Mouse (Mus musculus): ENCODE measurements at regions not wholly inside any gene's neighbourhood (a gene's known extent, or its start where the extent isn't known, plus 50 kb on each side); places are given as distances from the start of the nearest gene placed in this dataset.

DNA sequence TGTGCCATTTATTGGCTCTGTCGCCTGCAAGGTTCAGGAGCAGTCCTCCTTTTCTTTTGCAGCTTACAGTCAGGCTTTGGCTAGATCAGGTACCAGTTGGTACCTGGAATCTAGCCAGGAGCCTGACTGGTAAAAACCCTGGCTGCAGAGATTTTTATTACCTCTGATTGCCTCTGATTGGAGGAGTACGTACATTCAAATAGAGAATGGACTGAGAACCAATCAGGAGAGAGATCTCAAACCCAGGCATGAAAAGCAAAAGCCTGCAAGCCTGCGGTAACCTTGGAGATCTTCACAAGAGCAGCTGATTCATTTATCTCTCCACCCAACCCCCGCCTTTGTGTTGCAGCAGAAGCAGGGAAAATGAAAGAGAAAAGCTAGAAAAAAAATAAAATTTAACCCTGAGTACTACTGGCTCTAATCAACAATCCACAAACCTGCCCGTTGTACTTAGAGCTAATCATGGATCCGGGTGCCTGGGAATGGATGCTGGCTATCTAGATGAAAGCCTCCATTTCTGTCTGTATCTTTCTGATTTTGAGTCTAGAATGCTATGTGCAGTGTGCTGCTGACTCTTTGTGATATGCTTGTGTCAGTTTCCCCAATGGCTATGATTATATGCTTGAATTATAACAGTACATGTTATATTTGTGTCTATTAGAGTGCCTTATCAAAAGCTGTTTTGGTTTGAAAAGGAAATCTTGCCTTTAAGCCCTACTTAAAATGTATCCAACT is 406.2 kb upstream of the Ndn start:
- DNase-seq (ENCODE audit: low read depth, low spot score): peak; percentile 51

GRCm38 (mm10) chr7:61982203-61982932 is 364.0 kb upstream of the Ndn start:
- peak; percentile 2 for DNase-seq (ENCODE audit: low read depth, low spot score)

DNA sequence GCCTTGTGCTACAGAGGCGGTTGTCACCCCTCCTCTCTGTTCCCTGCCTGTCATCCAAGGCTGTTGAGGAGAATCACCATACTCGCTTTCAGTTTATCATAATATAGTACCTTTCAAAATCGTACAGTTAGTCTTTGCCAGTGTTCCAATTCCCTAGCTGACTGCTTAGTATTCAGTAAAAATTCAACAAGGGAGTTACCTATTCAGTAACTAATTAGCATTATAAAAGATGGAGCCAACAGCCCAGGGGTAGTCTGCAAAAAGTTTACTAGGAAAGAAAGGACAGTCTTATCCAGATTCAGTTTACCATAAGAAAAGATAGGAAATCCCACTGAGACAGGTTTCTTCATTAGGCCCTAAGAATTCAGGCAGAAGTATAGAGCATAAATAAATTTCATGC is 319.7 kb upstream of the Ndn start:
- DNase-seq (ENCODE audit: low read depth, low spot score): no peak

GRCm38 (mm10) chr7:62045743-62046451 is 300.5 kb upstream of the Ndn start:
- peak; percentile 5 for DNase-seq (ENCODE audit: low read depth, low spot score)

DNA sequence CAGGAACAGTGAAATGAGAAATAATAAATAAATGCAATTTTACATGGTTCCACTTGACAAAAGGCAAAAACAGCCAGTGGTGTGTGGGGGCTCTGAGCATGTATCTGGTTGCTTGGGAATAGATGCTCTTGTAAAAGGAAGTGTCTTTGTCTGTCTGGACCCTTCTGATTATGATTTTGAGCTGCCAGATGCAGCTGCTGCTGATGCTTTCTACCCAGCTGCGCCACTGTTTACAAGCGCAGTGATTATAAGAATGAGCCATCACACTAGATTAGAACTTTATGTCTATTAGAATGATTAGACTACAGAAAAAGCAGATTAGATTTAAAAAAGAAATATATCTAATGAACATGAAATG is 299.9 kb upstream of the Ndn start:
- no peak for DNase-seq (ENCODE audit: low read depth, low spot score)

GRCm38 (mm10) chr7:62078607-62079006 is 267.8 kb upstream of the Ndn start:
- DNase-seq (ENCODE audit: low read depth, low spot score): no peak

DNA sequence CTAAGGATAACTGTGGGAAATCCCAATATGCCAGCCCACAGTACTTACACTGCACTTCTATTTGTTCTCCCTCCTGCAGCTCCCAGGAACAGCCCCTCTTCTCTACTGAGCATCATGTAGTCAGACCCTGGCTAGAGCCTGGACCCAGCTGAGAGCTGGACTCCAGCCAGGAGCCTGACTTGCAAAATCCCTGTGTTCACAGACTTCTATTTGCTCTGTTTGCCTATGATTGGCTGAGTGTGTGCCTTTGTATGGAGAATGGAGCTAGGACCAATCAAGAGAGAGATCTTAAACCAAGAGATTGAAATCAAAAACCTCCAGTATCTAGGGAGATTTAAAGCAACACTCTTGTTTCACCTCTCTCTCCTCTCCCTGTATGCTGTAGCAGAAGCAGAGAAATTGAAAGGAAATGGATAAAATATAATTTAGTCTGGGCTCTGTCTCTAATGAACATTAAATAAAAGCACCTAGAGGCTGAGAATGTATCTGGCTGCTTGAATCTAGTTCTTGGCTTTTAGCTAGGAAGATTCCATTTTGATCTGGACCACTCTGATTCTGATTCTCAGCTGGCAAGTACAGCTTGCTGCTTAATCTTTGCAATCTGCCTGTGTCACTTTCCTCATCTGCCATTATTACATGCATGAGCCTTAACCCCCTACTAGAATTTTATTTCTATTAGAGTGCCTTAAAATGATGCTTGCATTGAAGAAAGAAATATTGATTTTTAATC is 261.1 kb upstream of the Ndn start:
- peak; percentile 2 for DNase-seq (ENCODE audit: low read depth, low spot score)
